Mouse (Mus musculus): ENCODE results near the gene Cldn6. TPM values are rescaled to one million over a fixed set of nuclear protein-coding genes. Genes with fewer than 3 reads are reported as not detected.

The Cldn6 gene
- total and polyA plus RNA-seq, 3 experiments, result not detected

- Histone ChIP-seq H3K9me3 (replicated peaks; ENCODE audit: low read length) (peaks cover 3% of the 10 kb centered on the region), H3K4me1 (ENCODE audit: control insufficient read depth in 1 of 2, insufficient read depth in 2 of 2) (peaks cover 0 to 6% of the 10 kb centered on the region in 2 experiments; a peak in 2 of 4 replicates), H3K27me3 (replicated peaks) (peaks cover 66% of the 10 kb centered on the region), H3K79me2 (replicated peaks; ENCODE audit: control insufficient read depth, extremely low read depth, insufficient read depth, poor library complexity, severe bottlenecking) (no peaks in the 10 kb centered on the region), H3K4me3 (replicated peaks in 1 of 3; ENCODE audit: low read depth in 2 of 3, low read length in 2 of 3, poor library complexity in 1 of 3) (no peak overlapping the region), H3K9ac (ENCODE audit: insufficient read depth, low read depth) (no peak overlapping the region), H3K27ac (ENCODE audit: insufficient read depth, low read depth) (no peak overlapping the region), H3K4me2 (ENCODE audit: insufficient read depth, low read depth, poor library complexity, severe bottlenecking) (no peak overlapping the region), H3K36me3 (replicated peaks in 1 of 2; ENCODE audit: control insufficient read depth in 1 of 2, insufficient read depth in 1 of 2, low read length in 1 of 2) (no peaks in the 10 kb centered on the region)
- DNase-seq (ENCODE audit: extremely low read depth), result no peak
- TF ChIP-seq IRF4 (IDR thresholded peaks at IDR 0.05; ENCODE audit: low read depth, low read length), result peak; percentile 30; the same call in 1 of the 2 replicates
- TF ChIP-seq UBTF (IDR thresholded peaks at IDR 0.05; ENCODE audit: low read depth, low read length), result no peak
- peak; percentile 80 for TF ChIP-seq ZNF384 (IDR thresholded peaks at IDR 0.05; ENCODE audit: low read depth, low read length)
- dilution Hi-C loops (cut with MboI; ENCODE audit: extremely low pct_ligation_motif_present, extremely low pct_unique_long_range_greater_than_20kb, low sequenced_read_pairs), result no loop called here
- in situ Hi-C loops (cut with MboI; ENCODE audit: low pct_ligation_motif_present, low pct_unique_long_range_greater_than_20kb, low sequenced_read_pairs), result no loop called here
These were observed 25.0 kb upstream of the Cldn6 start for GRCm38 (mm10) chr17:23654001-23654400.

- TF ChIP-seq EP300 (IDR thresholded peaks at IDR 0.05; ENCODE audit: low read length) (no peak), CHD1 (IDR thresholded peaks at IDR 0.05; ENCODE audit: low read depth, low read length) (no peak), MAZ (IDR thresholded peaks at IDR 0.05; ENCODE audit: low read depth, low read length) (no peak), CHD2 (IDR thresholded peaks at IDR 0.05; ENCODE audit: low read length) (no peak), BHLHE40 (IDR thresholded peaks at IDR 0.05; ENCODE audit: low read depth, low read length) (no peak), ZKSCAN1 (IDR thresholded peaks at IDR 0.05; ENCODE audit: borderline replicate concordance, low read depth, low read length) (no peak), E2F4 (IDR thresholded peaks at IDR 0.05; ENCODE audit: insufficient replicate concordance, low read depth, low read length) (no peak), USF2 (conservative IDR thresholded peaks at IDR 0.05; ENCODE audit: low read depth, low read length) (no peak), TCF12 (IDR thresholded peaks at IDR 0.05; ENCODE audit: low read depth, low read length) (no peak), RAD21 (IDR thresholded peaks at IDR 0.05; ENCODE audit: low read depth, low read length) (no peak)
- no peak overlapping the region for H3K4me2 ChIP-seq (ENCODE audit: insufficient read depth, low read depth, poor library complexity, severe bottlenecking)
- dilution Hi-C loops (cut with MboI; ENCODE audit: extremely low pct_ligation_motif_present, extremely low pct_unique_long_range_greater_than_20kb, low sequenced_read_pairs) (no loop called here), in situ Hi-C loops (cut with MboI; ENCODE audit: low pct_ligation_motif_present, low pct_unique_long_range_greater_than_20kb, low sequenced_read_pairs) (no loop called here)
- H3K79me2 ChIP-seq (replicated peaks; ENCODE audit: control insufficient read depth, extremely low read depth, insufficient read depth, poor library complexity, severe bottlenecking), result no peaks in the 10 kb centered on the region
- H3K4me3 ChIP-seq (replicated peaks in 1 of 3; ENCODE audit: low read depth in 2 of 3, low read length in 2 of 3, poor library complexity in 1 of 3), result no peak overlapping the region
- no peak overlapping the region for H3K27ac ChIP-seq (ENCODE audit: insufficient read depth, low read depth)
- no peak overlapping the region for H3K9ac ChIP-seq (ENCODE audit: insufficient read depth, low read depth)
- no peak for DNase-seq (ENCODE audit: extremely low read depth)
- H3K9me3 ChIP-seq (replicated peaks; ENCODE audit: low read length), result peaks cover 3% of the 10 kb centered on the region
- no peaks in the 10 kb centered on the region for H3K36me3 ChIP-seq (replicated peaks in 1 of 2; ENCODE audit: control insufficient read depth in 1 of 2, insufficient read depth in 1 of 2, low read length in 1 of 2)
- H3K4me1 ChIP-seq (ENCODE audit: control insufficient read depth in 1 of 2, insufficient read depth in 2 of 2), result peaks cover 0 to 6% of the 10 kb centered on the region in 2 experiments; a peak in 2 of 4 replicates
- H3K27me3 ChIP-seq (replicated peaks), result peaks cover 65% of the 10 kb centered on the region
These were observed 24.6 kb upstream of the Cldn6 start for GRCm38 (mm10) chr17:23654410-23654809.

GRCm38 (mm10) chr17:23658450-23658849, 20.6 kb upstream of the Cldn6 start:
- TF ChIP-seq CTCF (conservative IDR thresholded peaks at IDR 0.05 in 1 of 2, IDR thresholded peaks at IDR 0.05 in 1 of 2; ENCODE audit: low read depth in 2 of 2, low read length in 2 of 2), result no peak
- peak; percentile 51; the same call in 1 of the 2 replicates for TF ChIP-seq ZNF384 (IDR thresholded peaks at IDR 0.05; ENCODE audit: low read depth, low read length)
- H3K9me3 ChIP-seq (replicated peaks; ENCODE audit: low read length), result peaks cover 3% of the 10 kb centered on the region
- H3K4me1 ChIP-seq (ENCODE audit: control insufficient read depth in 1 of 2, insufficient read depth in 2 of 2), result peaks cover 4 to 7% of the 10 kb centered on the region in 2 experiments; a peak in 3 of 4 replicates
- dilution Hi-C loops (cut with MboI; ENCODE audit: extremely low pct_ligation_motif_present, extremely low pct_unique_long_range_greater_than_20kb, low sequenced_read_pairs), result no loop called here
- no peaks in the 10 kb centered on the region for H3K36me3 ChIP-seq (replicated peaks in 1 of 2; ENCODE audit: control insufficient read depth in 1 of 2, insufficient read depth in 1 of 2, low read length in 1 of 2)
- no peak overlapping the region for H3K27ac ChIP-seq (ENCODE audit: insufficient read depth, low read depth)
- in situ Hi-C loops (cut with MboI; ENCODE audit: low pct_ligation_motif_present, low pct_unique_long_range_greater_than_20kb, low sequenced_read_pairs), result no loop called here
- no peak for DNase-seq (ENCODE audit: extremely low read depth)
- H3K79me2 ChIP-seq (replicated peaks; ENCODE audit: control insufficient read depth, extremely low read depth, insufficient read depth, poor library complexity, severe bottlenecking), result no peaks in the 10 kb centered on the region
- H3K27me3 ChIP-seq (replicated peaks), result peaks cover 84% of the 10 kb centered on the region
- no peak overlapping the region for H3K9ac ChIP-seq (ENCODE audit: insufficient read depth, low read depth)
- no peak overlapping the region for H3K4me3 ChIP-seq (replicated peaks in 1 of 3; ENCODE audit: low read depth in 2 of 3, low read length in 2 of 3, poor library complexity in 1 of 3)
- no peak overlapping the region for H3K4me2 ChIP-seq (ENCODE audit: insufficient read depth, low read depth, poor library complexity, severe bottlenecking)
